Mouse (Mus musculus) brown adipose tissue, adult 24 weeks (tissue): ENCODE data around the gene Nmrk2. TPM values are rescaled to one million over a fixed set of nuclear protein-coding genes. Genes with fewer than 3 reads are reported as not detected.
A peak's percentile ranks its signal among the peaks of the same experiment; 100 is the strongest.
"Not testable (repeated sequence)": the region's sequence is repeated elsewhere in the genome, so short reads cannot be mapped to it uniquely, and the experiment has no call there.

Experiments
- H3K27ac ChIP-seq: fragments of 200-500 bp; replicated peaks from 2 replicates; pipeline ENCODE4 v1.5.1; 2012; ENCODE audit warnings: low read depth, mild to moderate bottlenecking, low read length
- H3K4me1 ChIP-seq: fragments of 200-500 bp; 2 replicates; pipeline ENCODE4 v1.6.1; 2012; ENCODE audit warnings: low read length, mixed read lengths; ENCODE audit not compliant: control insufficient read depth, insufficient read depth, insufficient read length
- H3K4me3 ChIP-seq: fragments of 200-500 bp; 2 replicates; pipeline ENCODE4 v1.5.1; 2012; ENCODE audit warnings: low read depth, mild to moderate bottlenecking, low read length, moderate library complexity; ENCODE audit not compliant: insufficient read depth
- polyA plus RNA-seq: library from polyadenylated mRNA; stranded (reverse); fragments of >200 nt; gene quantifications from 2 replicates; pipeline ENCODE4 v1.2.4, GENCODE M21; 2012; ENCODE audit not compliant: missing spikeins, insufficient read depth, insufficient read length

The Nmrk2 gene
- polyA plus RNA-seq, 1 experiment: not detected

GRCm38 (mm10) chr10:81182336-81183333, 19.2 kb downstream of the Nmrk2 start, which contains the start of gene Dapk3:
TSS of gene Dapk3 (plus strand) at chr10:81183005.
- H3K4me3 ChIP-seq: peak within 1 kb of the TSS; percentile 75
- H3K4me1 ChIP-seq: no peaks in the 10 kb centered on the region; the same call in 1 of the 2 replicates
- peak within 1 kb of the TSS; percentile 82 for H3K27ac ChIP-seq

GRCm38 (mm10) chr10:81181860-81182259, 20.0 kb downstream of the Nmrk2 start:
- not testable (repeated sequence) for H3K27ac ChIP-seq, H3K4me1 ChIP-seq, H3K4me3 ChIP-seq

- no peak overlapping the region for H3K27ac ChIP-seq
- H3K4me1 ChIP-seq: no peaks in the 10 kb centered on the region; the same call in 1 of the 2 replicates
- no peak overlapping the region for H3K4me3 ChIP-seq
These were observed 20.9 kb downstream of the Nmrk2 start for GRCm38 (mm10) chr10:81180946-81181345.

GRCm38 (mm10) chr10:81179451-81180342, 22.2 kb downstream of the Nmrk2 start:
- Histone ChIP-seq H3K4me3 (no peak overlapping the region), H3K4me1 (no peaks in the 10 kb centered on the region; the same call in 1 of the 2 replicates), H3K27ac (no peak overlapping the region)

GRCm38 (mm10) chr10:81178927-81179326, 22.9 kb downstream of the Nmrk2 start:
- Histone ChIP-seq H3K4me1 (no peaks in the 10 kb centered on the region; the same call in 1 of the 2 replicates), H3K4me3 (0 out of 2 replicates have a peak overlapping the region, but pooled peaks have one; percentile 85), H3K27ac (no peak overlapping the region)

GRCm38 (mm10) chr10:81177958-81178712, 23.7 kb downstream of the Nmrk2 start:
- Histone ChIP-seq H3K27ac (no peak overlapping the region), H3K4me1 (no peaks in the 10 kb centered on the region; the same call in 1 of the 2 replicates), H3K4me3 (peak overlapping the region; percentile 85)

GRCm38 (mm10) chr10:81177491-81177925, 24.3 kb downstream of the Nmrk2 start:
- peak overlapping the region; percentile 85 for H3K4me3 ChIP-seq
- peak overlapping the region; percentile 88 for H3K27ac ChIP-seq

GRCm38 (mm10) chr10:81176466-81177271, 25.2 kb downstream of the Nmrk2 start, which contains the start of gene Eef2:
TSS of gene Eef2 (plus strand) at chr10:81176631.
- Histone ChIP-seq H3K4me1 (no peaks in the 10 kb centered on the region; the same call in 1 of the 2 replicates), H3K4me3 (peak within 1 kb of the TSS; percentile 85)

More at GRCm38 (mm10) chr10:81177491-81177925, 24.3 kb downstream of the Nmrk2 start:
- no peaks in the 10 kb centered on the region; the same call in 1 of the 2 replicates for H3K4me1 ChIP-seq

GRCm38 (mm10) chr10:81175936-81176465, 25.9 kb downstream of the Nmrk2 start:
- H3K4me1 ChIP-seq: no peaks in the 10 kb centered on the region; the same call in 1 of the 2 replicates
- peak overlapping the region; percentile 61 for H3K4me3 ChIP-seq
- H3K27ac ChIP-seq: peak overlapping the region; percentile 85

More at GRCm38 (mm10) chr10:81176466-81177271, 25.2 kb downstream of the Nmrk2 start, which contains the start of gene Eef2:
- H3K27ac ChIP-seq: peak within 1 kb of the TSS; percentile 88

- H3K4me1 ChIP-seq: not testable (repeated sequence)
- H3K4me3 ChIP-seq: peak overlapping the region; percentile 1; the same call in 1 of the 2 replicates
- H3K27ac ChIP-seq: peak overlapping the region; percentile 85
These were observed 26.5 kb downstream of the Nmrk2 start for GRCm38 (mm10) chr10:81175345-81175701.

GRCm38 (mm10) chr10:81174617-81175344, 27.1 kb downstream of the Nmrk2 start:
- Histone ChIP-seq H3K4me1 (no peaks in the 10 kb centered on the region; the same call in 1 of the 2 replicates), H3K27ac (peak overlapping the region; percentile 53), H3K4me3 (peak overlapping the region; percentile 26)

- peak overlapping the region; percentile 47 for H3K4me3 ChIP-seq
- H3K27ac ChIP-seq: peak overlapping the region; percentile 76
- no peaks in the 10 kb centered on the region; the same call in 1 of the 2 replicates for H3K4me1 ChIP-seq
These were observed 28.7 kb downstream of the Nmrk2 start for GRCm38 (mm10) chr10:81173132-81173531.
